Mouse (Mus musculus) embryonic facial prominence, embryonic 12.5 days (tissue): ENCODE results near the gene Dhx34. TPM values are rescaled to one million over a fixed set of nuclear protein-coding genes. Genes with fewer than 3 reads are reported as not detected.

ENCODE experiments used
- ATAC-seq: fragments of 200-750 bp; cut with Nextera tagmentation; 2 replicates; pipeline ENCODE4 v1.8.0; 2017; ENCODE audit not compliant: insufficient number of reproducible peaks, insufficient read depth, low FRiP score, low TSS enrichment
- H3K27ac ChIP-seq: fragments of 300-500 bp; sonication (generic); 2 replicates; pipeline ENCODE4 v1.5.1; 2016; ENCODE audit warnings: mild to moderate bottlenecking
- H3K27me3 ChIP-seq: fragments of 300-500 bp; sonication (generic); 2 replicates; pipeline ENCODE4 v1.6.1; 2016; ENCODE audit warnings: mild to moderate bottlenecking, moderate library complexity
- H3K36me3 ChIP-seq: fragments of 300-500 bp; sonication (generic); 2 replicates; pipeline ENCODE4 v1.6.1; 2016; ENCODE audit warnings: mild to moderate bottlenecking
- H3K4me1 ChIP-seq: fragments of 300-500 bp; sonication (generic); 2 replicates; pipeline ENCODE4 v1.6.1; 2016
- H3K4me2 ChIP-seq: fragments of 300-500 bp; sonication (generic); replicated peaks from 2 replicates; pipeline ENCODE4 v1.6.1; 2016; ENCODE audit warnings: mild to moderate bottlenecking, moderate library complexity
- H3K4me3 ChIP-seq: fragments of 300-500 bp; sonication (generic); 2 replicates; pipeline ENCODE4 v1.5.1; 2016; ENCODE audit warnings: mild to moderate bottlenecking
- H3K9ac ChIP-seq: fragments of 300-500 bp; sonication (generic); 2 replicates; pipeline ENCODE4 v1.6.1; 2016; ENCODE audit warnings: mild to moderate bottlenecking, moderate library complexity
- H3K9me3 ChIP-seq: fragments of 300-500 bp; sonication (generic); 2 replicates; pipeline ENCODE4 v1.6.1; 2016; ENCODE audit warnings: mild to moderate bottlenecking, moderate library complexity
- WGBS: fragments of 180-500 bp; shearing (Covaris S2); methylation state at CpG from one replicate; pipeline ENCODE4 v1.1.7; 2016; 5-methylcytosine and 5-hydroxymethylcytosine counted together
- polyA plus RNA-seq: library from polyadenylated mRNA; unstranded; fragments of >200 nt; fragmentation: Nextera tagmentation; extraction: Ambion mirVana; gene quantifications from 2 replicates; pipeline ENCODE4 v1.2.1, GENCODE M21; 2016

Dhx34 gene
- polyA plus RNA-seq, 1 experiment from 2014 or later = 18.2 TPM

- Histone ChIP-seq H3K27me3 (no peaks in the 10 kb centered on the region), H3K4me2 (no peak overlapping the region), H3K27ac (no peak overlapping the region), H3K4me3 (no peak overlapping the region), H3K9me3 (no peaks in the 10 kb centered on the region), H3K4me1 (no peaks in the 10 kb centered on the region), H3K36me3 (no peaks in the 10 kb centered on the region), H3K9ac (no peak overlapping the region)
- no peak for ATAC-seq
- 65% methylated on average over 1 of the region's 4 CpGs for WGBS
Observed at GRCm38 (mm10) chr7:16245958-16246357, 24.1 kb upstream of the Dhx34 start.

DNA sequence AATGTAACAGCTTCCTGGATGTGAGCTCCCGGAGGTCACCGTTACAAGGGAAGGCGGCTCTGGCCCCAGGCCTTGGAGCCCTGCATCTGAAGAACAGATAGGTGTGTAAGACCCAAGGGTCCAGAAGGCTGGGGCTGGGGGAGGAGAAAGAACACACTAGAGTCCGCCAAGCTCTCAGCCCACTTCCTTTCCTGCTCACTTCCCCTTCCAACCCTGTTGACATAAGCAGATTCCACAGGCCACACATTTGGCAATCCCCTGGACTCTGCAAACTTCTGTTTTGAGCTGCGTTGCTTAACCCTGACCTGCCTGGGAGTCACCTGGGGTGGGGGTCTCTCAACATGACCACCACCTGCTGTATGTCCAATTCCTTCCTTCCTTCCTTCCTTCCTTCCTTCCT, 22.2 kb upstream of the Dhx34 start, which contains the start of gene C5ar2:
Gene C5ar2 (minus strand): TSS at position 88 of the 400 bp plus-strand sequence.
- H3K9ac ChIP-seq = no peak within 1 kb of the TSS
- no peak within 1 kb of the TSS for H3K27ac ChIP-seq
- no peak within 1 kb of the TSS for H3K4me3 ChIP-seq
- H3K4me1 ChIP-seq = no peaks in the 10 kb centered on the region
- H3K27me3 ChIP-seq = no peaks in the 10 kb centered on the region
- no peak within 1 kb of the TSS for H3K4me2 ChIP-seq
- H3K36me3 ChIP-seq = no peaks in the 10 kb centered on the region
- WGBS = 72% methylated on average over 5 of the region's 5 CpGs
- no peak for ATAC-seq
- no peaks in the 10 kb centered on the region for H3K9me3 ChIP-seq

- no peak overlapping the region for H3K9ac ChIP-seq
- no peaks in the 10 kb centered on the region for H3K4me1 ChIP-seq
- no peaks in the 10 kb centered on the region for H3K9me3 ChIP-seq
- no peak overlapping the region for H3K4me2 ChIP-seq
- H3K4me3 ChIP-seq = no peak overlapping the region
- WGBS = 83% methylated on average over 6 of the region's 6 CpGs
- no peak for ATAC-seq
- H3K36me3 ChIP-seq = no peaks in the 10 kb centered on the region
- no peaks in the 10 kb centered on the region for H3K27me3 ChIP-seq
- H3K27ac ChIP-seq = no peak overlapping the region
Observed at GRCm38 (mm10) chr7:16242198-16242597, 20.4 kb upstream of the Dhx34 start.

DNA sequence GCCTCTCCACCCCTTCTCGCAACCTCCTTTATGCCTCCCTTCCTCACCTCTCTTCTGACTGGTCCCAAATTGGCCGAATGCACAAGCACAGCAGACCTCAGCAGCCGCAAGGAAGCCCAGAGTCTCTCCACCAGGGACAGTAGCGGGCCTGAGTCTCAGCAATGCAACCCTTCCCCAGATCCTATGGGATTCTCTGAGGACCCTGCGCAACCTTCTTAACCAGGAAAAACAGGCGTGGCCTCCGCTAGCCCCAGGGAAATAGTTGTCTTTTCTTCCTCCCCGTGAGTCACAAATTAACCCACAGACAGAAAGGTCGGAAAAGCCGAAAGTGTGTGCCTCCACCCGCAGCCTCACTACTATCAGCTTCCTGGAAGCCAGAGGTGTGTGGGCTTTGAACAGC, 19.9 kb upstream of the Dhx34 start:
- Histone ChIP-seq H3K4me3 (no peak overlapping the region), H3K9me3 (no peaks in the 10 kb centered on the region), H3K4me2 (no peak overlapping the region), H3K27me3 (no peaks in the 10 kb centered on the region), H3K36me3 (no peaks in the 10 kb centered on the region), H3K27ac (no peak overlapping the region), H3K9ac (no peak overlapping the region), H3K4me1 (no peaks in the 10 kb centered on the region)
- 37% methylated on average over 11 of the region's 11 CpGs for WGBS
- ATAC-seq = no peak

DNA sequence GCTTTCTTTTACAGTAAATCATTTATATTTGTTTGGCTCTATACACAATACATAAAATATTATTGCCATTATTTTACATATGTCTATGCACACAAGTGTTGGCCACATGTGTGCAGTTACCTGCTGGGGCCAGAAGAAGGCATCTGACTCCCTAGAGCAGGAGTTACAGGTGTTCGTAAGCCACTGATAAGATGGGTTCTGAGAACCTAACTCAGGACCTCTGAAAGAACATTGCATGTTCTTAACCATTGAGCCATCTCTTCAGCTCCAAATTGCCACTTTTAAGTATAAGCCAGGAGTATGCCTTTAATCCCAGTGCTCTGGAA, 19.1 kb upstream of the Dhx34 start:
- Histone ChIP-seq H3K4me2 (no peak overlapping the region), H3K36me3 (no peaks in the 10 kb centered on the region), H3K27me3 (no peaks in the 10 kb centered on the region), H3K4me1 (no peaks in the 10 kb centered on the region), H3K9ac (no peak overlapping the region), H3K9me3 (no peaks in the 10 kb centered on the region), H3K27ac (no peak overlapping the region), H3K4me3 (no peak overlapping the region)
- ATAC-seq = no peak
- 92% methylated on average over 1 of the region's 1 CpGs for WGBS

GRCm38 (mm10) chr7:16240281-16240977, 18.6 kb upstream of the Dhx34 start:
- 79% methylated on average over 7 of the region's 7 CpGs for WGBS
- Histone ChIP-seq H3K9ac (no peak overlapping the region), H3K4me1 (no peaks in the 10 kb centered on the region), H3K27me3 (no peaks in the 10 kb centered on the region), H3K4me3 (no peak overlapping the region), H3K9me3 (no peaks in the 10 kb centered on the region), H3K36me3 (no peaks in the 10 kb centered on the region), H3K27ac (no peak overlapping the region), H3K4me2 (no peak overlapping the region)
- no peak for ATAC-seq

DNA sequence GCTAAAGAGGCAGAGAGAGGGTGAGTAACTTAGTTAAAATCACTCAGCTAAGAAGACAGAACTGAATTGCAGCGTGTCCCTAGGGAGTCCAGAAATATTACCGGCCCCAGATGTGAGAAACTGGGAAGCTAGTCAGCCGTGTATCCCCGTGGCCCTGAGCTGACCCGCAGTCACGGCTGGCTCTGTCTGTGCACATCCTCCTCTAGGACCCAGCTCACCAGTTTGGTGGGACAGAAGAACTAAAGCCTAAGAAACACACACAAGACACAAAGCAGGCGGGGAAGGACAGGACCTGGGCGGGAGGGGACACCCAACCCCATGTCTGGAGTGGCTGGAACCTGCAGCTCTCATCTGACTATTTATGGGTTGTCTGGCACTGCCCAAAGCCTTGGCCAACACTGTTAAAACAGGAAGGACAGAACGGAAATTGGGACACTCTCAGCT, 17.7 kb upstream of the Dhx34 start:
- no peak overlapping the region for H3K9ac ChIP-seq
- H3K9me3 ChIP-seq = no peaks in the 10 kb centered on the region
- no peaks in the 10 kb centered on the region for H3K4me1 ChIP-seq
- H3K4me3 ChIP-seq = no peak overlapping the region
- no peak overlapping the region for H3K27ac ChIP-seq
- 54% methylated on average over 9 of the region's 9 CpGs for WGBS
- no peak overlapping the region for H3K4me2 ChIP-seq
- ATAC-seq = no peak
- no peaks in the 10 kb centered on the region for H3K27me3 ChIP-seq
- no peaks in the 10 kb centered on the region for H3K36me3 ChIP-seq

DNA sequence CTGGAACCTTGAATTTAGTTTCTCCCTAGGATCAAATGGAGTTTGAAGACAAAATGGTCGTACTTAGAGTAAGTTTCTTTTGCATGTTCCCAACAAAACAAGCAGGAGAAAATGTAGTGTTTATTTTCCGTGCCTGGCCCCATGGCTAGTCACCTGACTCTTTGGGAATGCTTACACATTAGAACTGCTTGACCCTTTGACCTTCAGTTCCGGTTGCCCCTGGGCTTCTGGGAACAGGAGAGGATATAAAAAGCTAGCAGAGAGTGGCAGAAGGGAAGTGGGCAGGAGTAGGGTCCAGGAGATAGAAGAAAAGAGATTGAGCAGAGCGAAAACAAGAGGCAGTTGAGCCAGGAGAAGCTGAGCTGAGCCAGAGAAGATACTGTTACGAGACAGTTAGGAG, 8.0 kb upstream of the Dhx34 start:
- 13% methylated on average over 5 of the region's 5 CpGs for WGBS
- Histone ChIP-seq H3K27me3 (no peaks in the 10 kb centered on the region), H3K9ac (no peak overlapping the region), H3K36me3 (no peaks in the 10 kb centered on the region), H3K4me2 (no peak overlapping the region), H3K9me3 (0 out of 2 replicates have a peak, but pooled peaks cover 10% of the 10 kb centered on the region), H3K27ac (no peak overlapping the region), H3K4me3 (no peak overlapping the region), H3K4me1 (0 out of 2 replicates have a peak, but pooled peaks cover 2% of the 10 kb centered on the region)
- ATAC-seq = no peak

- Histone ChIP-seq H3K4me2 (no peak overlapping the region), H3K27me3 (no peaks in the 10 kb centered on the region), H3K27ac (no peak overlapping the region), H3K4me3 (no peak overlapping the region), H3K9ac (no peak overlapping the region), H3K4me1 (no peaks in the 10 kb centered on the region), H3K36me3 (peaks cover 79% of the 10 kb centered on the region), H3K9me3 (no peaks in the 10 kb centered on the region)
- ATAC-seq = no peak
- WGBS = 90% methylated on average over 9 of the region's 9 CpGs
Observed at GRCm38 (mm10) chr7:16213986-16214385, 7.9 kb downstream of the Dhx34 start.

DNA sequence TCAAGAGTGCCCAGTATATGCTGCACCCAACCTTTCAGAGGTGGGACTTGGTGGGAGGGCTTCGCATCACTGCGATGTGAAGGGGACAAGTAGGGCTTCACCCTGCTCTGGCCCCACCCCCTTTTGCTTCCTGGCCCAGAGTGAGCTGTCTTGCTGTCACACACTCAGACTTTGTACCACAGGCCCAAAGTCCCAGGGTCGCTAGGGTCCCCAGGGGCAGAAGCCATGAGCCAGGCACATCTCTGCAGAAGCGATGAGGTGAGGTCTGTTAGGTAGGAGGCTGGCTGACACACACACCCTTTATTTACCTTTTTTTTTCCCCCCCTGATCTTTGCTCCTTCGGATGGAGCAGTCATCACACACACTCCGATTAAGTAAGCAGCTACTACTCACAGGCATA, 8.6 kb downstream of the Dhx34 start:
- no peak for ATAC-seq

GRCm38 (mm10) chr7:16210862-16211365, 10.9 kb downstream of the Dhx34 start:
- WGBS = 72% methylated on average over 12 of the region's 12 CpGs
- Histone ChIP-seq H3K4me2 (no peak overlapping the region), H3K4me3 (no peak overlapping the region), H3K9ac (no peak overlapping the region), H3K27me3 (no peaks in the 10 kb centered on the region), H3K9me3 (no peaks in the 10 kb centered on the region), H3K27ac (no peak overlapping the region), H3K36me3 (peaks cover 73% of the 10 kb centered on the region), H3K4me1 (no peaks in the 10 kb centered on the region)
- ATAC-seq = no peak

More for the DNA sequence above, 8.6 kb downstream of the Dhx34 start:
- no peak overlapping the region for H3K4me3 ChIP-seq
- H3K27me3 ChIP-seq = no peaks in the 10 kb centered on the region
- 90% methylated on average over 6 of the region's 6 CpGs for WGBS
- H3K9me3 ChIP-seq = no peaks in the 10 kb centered on the region
- no peak overlapping the region for H3K27ac ChIP-seq
- peaks cover 77% of the 10 kb centered on the region for H3K36me3 ChIP-seq
- no peaks in the 10 kb centered on the region for H3K4me1 ChIP-seq
- H3K9ac ChIP-seq = no peak overlapping the region
- H3K4me2 ChIP-seq = no peak overlapping the region

DNA sequence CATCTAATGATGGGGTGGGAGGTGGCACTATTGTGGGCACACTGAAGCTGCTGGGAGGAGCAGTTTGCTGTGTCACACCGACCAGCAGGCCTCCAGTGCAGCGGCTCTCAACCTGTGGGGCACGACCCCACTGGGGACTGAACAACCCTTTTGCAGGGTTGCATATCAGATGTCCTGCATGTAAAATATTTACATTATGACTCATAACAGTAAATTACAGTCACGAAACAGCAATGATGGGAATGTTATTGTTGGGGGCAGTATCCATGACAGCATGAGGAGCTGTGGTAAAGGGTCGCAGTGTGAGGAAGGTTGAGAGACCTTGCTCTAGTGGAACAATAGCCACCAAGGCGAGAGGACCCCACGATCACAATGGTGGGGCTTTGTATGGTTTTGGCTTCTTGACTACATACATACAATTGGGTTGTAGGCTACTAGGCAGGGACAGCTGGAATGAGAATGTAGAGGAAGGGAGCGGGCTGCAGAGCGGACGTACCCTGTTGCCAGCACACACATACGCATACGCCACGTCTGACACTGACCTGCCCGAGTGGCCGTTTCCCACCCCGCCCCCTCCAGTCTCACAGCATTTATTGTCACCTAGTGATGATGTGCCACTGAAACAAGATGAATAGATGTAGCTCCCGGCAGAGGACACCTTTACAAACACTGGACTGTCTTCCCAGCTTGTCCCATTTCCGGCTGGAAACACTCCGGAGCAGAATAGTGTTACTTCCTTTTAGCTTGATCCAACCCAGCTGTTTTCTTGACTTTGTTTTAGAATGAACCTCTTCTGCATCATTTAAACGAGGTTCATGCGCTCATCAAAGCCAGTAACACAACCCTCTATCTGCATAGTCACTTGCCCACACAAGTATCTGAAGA, 12.8 kb downstream of the Dhx34 start:
- Histone ChIP-seq H3K9me3 (no peaks in the 10 kb centered on the region), H3K9ac (no peak overlapping the region), H3K4me1 (no peaks in the 10 kb centered on the region), H3K27me3 (no peaks in the 10 kb centered on the region), H3K4me2 (no peak overlapping the region), H3K27ac (no peak overlapping the region), H3K4me3 (no peak overlapping the region), H3K36me3 (peaks cover 70% of the 10 kb centered on the region)
- WGBS = 85% methylated on average over 21 of the region's 21 CpGs
- ATAC-seq = no peak
